Mouse (Mus musculus) Patski (cell line): ENCODE results near the gene Fgd2. TPM values are rescaled to one million over a fixed set of nuclear protein-coding genes. Genes with fewer than 3 reads are reported as not detected.

Experiments
- ATAC-seq: fragments of 100-300 bp; one replicate; pipeline ENCODE4 v1.8.0; 2021
- CTCF ChIA-PET: fragments of 350-600 bp; sonication (Branson Sonifier 250); formaldehyde crosslinking; loops from one replicate; lab custom pipeline; 2022; ENCODE audit warnings: inconsistent platforms; lab: Charles Lee
- POLR2A ChIA-PET: fragments of 350-600 bp; sonication (Branson Sonifier 250); formaldehyde crosslinking; loops from one replicate; lab custom pipeline; 2022; ENCODE audit warnings: antibody characterized with exemption, inconsistent platforms; lab: Charles Lee
- DNase-seq: peaks from one replicate; pipeline ENCODE4 v3.0.0-alpha.2; 2011; ENCODE audit warnings: low read depth, low spot score
- H3K27me3 ChIP-seq: fragments of 371-371 bp; one replicate; pipeline ENCODE4 v1.5.1; 2021
- CTCF ChIP-seq: fragments of 100-300 bp; IDR thresholded peaks from one replicate; pipeline ENCODE4 v1.5.1; 2021
- in situ Hi-C: fragments of 300-500 bp; cut with MboI; formaldehyde crosslinking; loops from 3 replicates; pipeline ENCODE4 v1.11.1; 2018; ENCODE audit warnings: low pct_unique_long_range_greater_than_20kb, mixed read lengths
- polyA plus RNA-seq: library from polyadenylated mRNA; unstranded; gene quantifications from one replicate; pipeline ENCODE4 v1.2.3, GENCODE M21; 2021

Gene Fgd2
- polyA plus RNA-seq, 1 experiment from 2014 or later = 0.46 TPM

DNA sequence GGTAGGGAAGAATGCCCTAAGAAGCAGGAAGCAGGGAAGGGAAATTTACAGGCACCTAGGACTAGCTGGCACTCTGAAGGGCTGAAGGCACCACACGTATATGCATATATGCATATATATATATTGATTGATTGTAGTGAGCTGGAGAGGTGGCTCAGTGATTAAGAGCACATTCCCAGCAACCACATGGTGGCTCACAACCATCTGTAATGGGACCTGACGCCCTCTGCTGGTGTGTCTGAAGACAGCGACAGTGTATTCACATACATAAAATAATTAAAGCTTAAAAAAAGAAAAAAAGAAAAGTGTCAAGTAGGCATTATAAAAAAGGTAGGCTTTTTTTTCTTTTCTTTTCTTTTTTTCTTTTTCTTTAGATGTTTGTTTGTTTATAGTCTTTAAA lies 60.6 kb downstream of the Fgd2 start:
- H3K27me3 ChIP-seq = no peaks in the 10 kb centered on the region
- in situ Hi-C loops = no loop called here
- CTCF ChIA-PET = interaction anchor here (2.5 kb wide), 1 partner anchor 71 kb away, joined by 8 read pairs; no protein-coding TSS in a partner anchor
- no peak for TF ChIP-seq CTCF
- POLR2A ChIA-PET = no interaction called here
- ATAC-seq = no peak
- no peak for DNase-seq

DNA sequence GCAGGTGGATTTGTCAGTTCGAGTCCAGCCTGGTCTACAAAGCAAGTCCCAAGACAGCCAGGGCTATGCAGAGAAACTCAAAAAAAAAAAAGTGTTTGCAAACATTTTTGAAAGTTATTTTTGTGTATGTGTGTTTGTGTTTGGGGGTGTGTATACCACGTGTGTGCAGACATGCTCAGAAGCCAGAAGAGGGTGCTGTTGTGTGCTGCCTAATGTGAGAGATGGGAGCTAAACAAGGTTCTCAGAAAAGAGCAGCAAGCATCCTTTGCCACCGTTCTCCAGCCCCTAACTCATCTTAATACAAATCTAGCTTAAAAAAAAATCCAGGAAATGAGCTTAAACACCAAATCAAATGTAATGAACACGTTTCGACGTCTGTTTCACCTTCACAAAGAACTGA lies 61.6 kb downstream of the Fgd2 start:
- in situ Hi-C loops = no loop called here
- CTCF ChIA-PET = interaction anchor here (0.7 to 1.3 kb wide), 4 partner anchors 9 to 65 kb away, joined by 3 to 5 read pairs (median 4); no protein-coding TSS in a partner anchor
- no peak for TF ChIP-seq CTCF
- no peaks in the 10 kb centered on the region for H3K27me3 ChIP-seq
- POLR2A ChIA-PET = interaction anchor here (0.5 to 0.7 kb wide), 2 partner anchors 11 to 13 kb away, joined by 3 read pairs; no protein-coding TSS in a partner anchor
- ATAC-seq (no peak), DNase-seq (no peak)

- H3K27me3 ChIP-seq = no peaks in the 10 kb centered on the region
- ChIA-PET POLR2A (interaction anchor here (0.5 to 0.7 kb wide), 2 partner anchors 12 to 13 kb away, joined by 3 read pairs; no protein-coding TSS in a partner anchor), CTCF (interaction anchor here (0.7 to 1.4 kb wide), 5 partner anchors 9 to 64 kb away, joined by 3 to 5 read pairs (median 4); no protein-coding TSS in a partner anchor)
- in situ Hi-C loops = no loop called here
- no peak for TF ChIP-seq CTCF
- DNase-seq (no peak), ATAC-seq (no peak)
Observed at GRCm38 (mm10) chr17:29422912-29423504, 62.3 kb downstream of the Fgd2 start.

DNA sequence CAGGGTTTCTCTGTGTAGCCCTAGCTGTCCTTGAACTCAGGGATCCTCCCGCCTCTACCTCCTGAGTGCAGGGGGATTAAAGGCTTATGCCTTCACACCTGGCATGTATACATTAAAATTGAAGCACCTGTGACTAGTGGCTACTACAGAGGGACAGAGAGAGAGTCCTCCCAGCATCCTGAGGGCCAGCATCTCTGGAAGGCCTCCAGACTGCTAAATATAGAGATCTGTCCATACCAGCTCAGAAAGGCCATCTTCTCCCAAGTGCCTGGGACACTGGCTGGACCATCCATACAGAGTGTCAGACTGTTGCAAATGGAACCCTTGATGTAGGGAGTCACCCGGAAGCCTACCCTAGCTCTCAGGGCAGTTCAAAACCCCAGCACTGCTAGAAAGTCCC lies 63.3 kb downstream of the Fgd2 start:
- ATAC-seq (no peak), DNase-seq (no peak)
- ChIA-PET CTCF (interaction anchor here (1.0 to 1.4 kb wide), 2 partner anchors 14 to 69 kb away, joined by 3 to 4 read pairs; no protein-coding TSS in a partner anchor), POLR2A (interaction anchor here (0.7 kb wide), 1 partner anchor 868 kb away, joined by 3 read pairs; no protein-coding TSS in a partner anchor)
- in situ Hi-C loops = no loop called here
- H3K27me3 ChIP-seq = no peaks in the 10 kb centered on the region
- no peak for TF ChIP-seq CTCF

DNA sequence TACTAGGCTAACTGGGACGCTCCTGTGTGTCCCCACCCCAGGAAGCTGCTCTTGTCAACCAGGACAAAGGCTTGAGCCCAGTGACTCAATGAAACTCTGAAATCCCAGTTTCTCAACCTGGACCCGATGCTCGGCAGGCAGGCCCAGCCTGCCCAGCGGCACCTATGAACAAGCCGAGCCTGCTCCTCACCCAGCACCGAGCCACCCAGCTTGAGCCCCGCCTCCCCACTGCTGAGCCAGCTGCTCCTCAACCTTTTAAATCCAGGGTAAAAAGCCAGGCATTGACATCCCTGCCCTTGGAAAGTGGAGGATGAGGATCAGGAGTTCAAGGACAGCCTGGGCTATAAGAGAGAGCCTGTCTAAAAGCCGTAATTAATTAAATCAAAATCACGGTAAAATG lies 64.6 kb downstream of the Fgd2 start:
- ATAC-seq = no peak
- ChIA-PET POLR2A (no interaction called here), CTCF (no interaction called here)
- in situ Hi-C loops = no loop called here
- H3K27me3 ChIP-seq = no peaks in the 10 kb centered on the region
- no peak for TF ChIP-seq CTCF
- no peak for DNase-seq

- TF ChIP-seq CTCF = no peak
- ChIA-PET POLR2A (interaction anchor here (0.6 to 0.9 kb wide), 2 partner anchors 31 to 53 kb away, joined by 3 read pairs; no protein-coding TSS in a partner anchor), CTCF (no interaction called here)
- no peaks in the 10 kb centered on the region for H3K27me3 ChIP-seq
- in situ Hi-C loops = no loop called here
- ATAC-seq (no peak), DNase-seq (no peak)
Observed at GRCm38 (mm10) chr17:29428213-29428612, 67.5 kb downstream of the Fgd2 start.

GRCm38 (mm10) chr17:29428826-29429225 lies 68.1 kb downstream of the Fgd2 start:
- TF ChIP-seq CTCF = no peak
- in situ Hi-C loops = no loop called here
- DNase-seq = no peak
- POLR2A ChIA-PET = interaction anchor here (0.6 kb wide), 1 partner anchor 54 kb away, joined by 3 read pairs; no protein-coding TSS in a partner anchor
- ATAC-seq = no peak
- CTCF ChIA-PET = interaction anchor here (1.7 kb wide), 1 partner anchor 27 kb away, joined by 5 read pairs; no protein-coding TSS in a partner anchor
- no peaks in the 10 kb centered on the region for H3K27me3 ChIP-seq

Other genes starting within 250 kb of the Fgd2 start
- 0.04 TPM for gene Rab44, start 246.8 kb upstream of the Fgd2 start, polyA plus RNA-seq
- 0.26 TPM for gene Cpne5, start 122.7 kb upstream of the Fgd2 start, polyA plus RNA-seq
- gene Ppil1, start 96.7 kb upstream of the Fgd2 start, polyA plus RNA-seq = 54.0 TPM
- 130 TPM for gene BC004004, start 92.1 kb upstream of the Fgd2 start, polyA plus RNA-seq
- not detected for gene Pi16, start 43.2 kb upstream of the Fgd2 start, polyA plus RNA-seq
- 349 TPM for gene Mtch1, start 13.0 kb upstream of the Fgd2 start, polyA plus RNA-seq
- 48.0 TPM for gene Pim1, start 129.8 kb downstream of the Fgd2 start, polyA plus RNA-seq
- not detected for gene Gm17657, start 188.7 kb downstream of the Fgd2 start, polyA plus RNA-seq
- 21.9 TPM for gene Tbc1d22b, start 188.9 kb downstream of the Fgd2 start, polyA plus RNA-seq
- gene Tmem217, start 191.5 kb downstream of the Fgd2 start, polyA plus RNA-seq = 0.33 TPM